Mouse (Mus musculus): Measurements from ENCODE around the gene Gm37240. TPM values are rescaled to one million over a fixed set of nuclear protein-coding genes. Genes with fewer than 3 reads are reported as not detected.

The Gm37240 gene
- polyA plus RNA-seq, 1 experiment: 0.91 TPM

- Histone ChIP-seq H3K9me3 (replicated peaks; ENCODE audit: control insufficient read depth, insufficient read depth, low read length, poor library complexity, severe bottlenecking) (no peaks in the 10 kb centered on the region), H3K36me3 (ENCODE audit: control insufficient read depth, insufficient read depth, low read length, poor library complexity, severe bottlenecking) (no peaks in the 10 kb centered on the region), H3K9ac (ENCODE audit: low read depth, poor library complexity, severe bottlenecking) (no peak overlapping the region), H3K4me3 (ENCODE audit: low read depth, low read length) (no peak overlapping the region), H3K27me3 (ENCODE audit: control insufficient read depth, insufficient read depth, low read length, poor library complexity, severe bottlenecking) (no peaks in the 10 kb centered on the region), H3K27ac (ENCODE audit: insufficient read depth, low read length) (no peak overlapping the region), H3K4me1 (ENCODE audit: control insufficient read depth, insufficient read depth, low read length) (no peaks in the 10 kb centered on the region)
- TF ChIP-seq POLR2A (IDR thresholded peaks at IDR 0.05; ENCODE audit: insufficient read depth, low read length) (no peak), EP300 (IDR thresholded peaks at IDR 0.05; ENCODE audit: insufficient read depth, low read depth, low read length) (no peak), CTCF (IDR thresholded peaks at IDR 0.05; ENCODE audit: low read depth, low read length) (no peak)
Measured at GRCm38 (mm10) chr3:85636716-85637447, 250.4 kb downstream of the Gm37240 start.

GRCm38 (mm10) chr3:85635591-85635990, 251.7 kb downstream of the Gm37240 start:
- H3K9ac ChIP-seq (ENCODE audit: low read depth, poor library complexity, severe bottlenecking): no peak overlapping the region
- H3K27me3 ChIP-seq (ENCODE audit: control insufficient read depth, insufficient read depth, low read length, poor library complexity, severe bottlenecking): no peaks in the 10 kb centered on the region
- no peak overlapping the region for H3K4me3 ChIP-seq (ENCODE audit: low read depth, low read length)
- no peaks in the 10 kb centered on the region for H3K9me3 ChIP-seq (replicated peaks; ENCODE audit: control insufficient read depth, insufficient read depth, low read length, poor library complexity, severe bottlenecking)
- no peaks in the 10 kb centered on the region for H3K36me3 ChIP-seq (ENCODE audit: control insufficient read depth, insufficient read depth, low read length, poor library complexity, severe bottlenecking)
- no peak overlapping the region for H3K27ac ChIP-seq (ENCODE audit: insufficient read depth, low read length)
- H3K4me1 ChIP-seq (ENCODE audit: control insufficient read depth, insufficient read depth, low read length): no peaks in the 10 kb centered on the region
- TF ChIP-seq EP300 (IDR thresholded peaks at IDR 0.05; ENCODE audit: insufficient read depth, low read depth, low read length): no peak
- TF ChIP-seq POLR2A (IDR thresholded peaks at IDR 0.05; ENCODE audit: insufficient read depth, low read length): no peak
- no peak for TF ChIP-seq CTCF (IDR thresholded peaks at IDR 0.05; ENCODE audit: low read depth, low read length)

GRCm38 (mm10) chr3:85635126-85635419, 252.2 kb downstream of the Gm37240 start:
- no peaks in the 10 kb centered on the region for H3K4me1 ChIP-seq (ENCODE audit: control insufficient read depth, insufficient read depth, low read length)
- no peak overlapping the region for H3K4me3 ChIP-seq (ENCODE audit: low read depth, low read length)
- H3K9ac ChIP-seq (ENCODE audit: low read depth, poor library complexity, severe bottlenecking): no peak overlapping the region
- H3K9me3 ChIP-seq (replicated peaks; ENCODE audit: control insufficient read depth, insufficient read depth, low read length, poor library complexity, severe bottlenecking): no peaks in the 10 kb centered on the region; the same call in 1 of the 2 replicates
- H3K36me3 ChIP-seq (ENCODE audit: control insufficient read depth, insufficient read depth, low read length, poor library complexity, severe bottlenecking): no peaks in the 10 kb centered on the region
- H3K27me3 ChIP-seq (ENCODE audit: control insufficient read depth, insufficient read depth, low read length, poor library complexity, severe bottlenecking): no peaks in the 10 kb centered on the region
- H3K27ac ChIP-seq (ENCODE audit: insufficient read depth, low read length): no peak overlapping the region
- TF ChIP-seq EP300 (IDR thresholded peaks at IDR 0.05; ENCODE audit: insufficient read depth, low read depth, low read length) (no peak), CTCF (IDR thresholded peaks at IDR 0.05; ENCODE audit: low read depth, low read length) (no peak), POLR2A (IDR thresholded peaks at IDR 0.05; ENCODE audit: insufficient read depth, low read length) (no peak)

- TF ChIP-seq CTCF (IDR thresholded peaks at IDR 0.05; ENCODE audit: low read depth, low read length) (no peak), POLR2A (IDR thresholded peaks at IDR 0.05; ENCODE audit: insufficient read depth, low read length) (no peak), EP300 (IDR thresholded peaks at IDR 0.05; ENCODE audit: insufficient read depth, low read depth, low read length) (no peak)
- Histone ChIP-seq H3K36me3 (ENCODE audit: control insufficient read depth, insufficient read depth, low read length, poor library complexity, severe bottlenecking) (no peaks in the 10 kb centered on the region), H3K27me3 (ENCODE audit: control insufficient read depth, insufficient read depth, low read length, poor library complexity, severe bottlenecking) (no peaks in the 10 kb centered on the region)
Measured at GRCm38 (mm10) chr3:85634389-85635125, 252.8 kb downstream of the Gm37240 start.

GRCm38 (mm10) chr3:85633733-85634132, 253.6 kb downstream of the Gm37240 start:
- Histone ChIP-seq H3K9me3 (replicated peaks; ENCODE audit: control insufficient read depth, insufficient read depth, low read length, poor library complexity, severe bottlenecking) (peaks cover 3% of the 10 kb centered on the region), H3K27ac (ENCODE audit: insufficient read depth, low read length) (no peak overlapping the region), H3K36me3 (ENCODE audit: control insufficient read depth, insufficient read depth, low read length, poor library complexity, severe bottlenecking) (no peaks in the 10 kb centered on the region), H3K4me3 (ENCODE audit: low read depth, low read length) (no peak overlapping the region), H3K9ac (ENCODE audit: low read depth, poor library complexity, severe bottlenecking) (no peak overlapping the region), H3K4me1 (ENCODE audit: control insufficient read depth, insufficient read depth, low read length) (no peaks in the 10 kb centered on the region), H3K27me3 (ENCODE audit: control insufficient read depth, insufficient read depth, low read length, poor library complexity, severe bottlenecking) (no peaks in the 10 kb centered on the region)
- TF ChIP-seq EP300 (IDR thresholded peaks at IDR 0.05; ENCODE audit: insufficient read depth, low read depth, low read length): no peak
- no peak for TF ChIP-seq POLR2A (IDR thresholded peaks at IDR 0.05; ENCODE audit: insufficient read depth, low read length)
- no peak for TF ChIP-seq CTCF (IDR thresholded peaks at IDR 0.05; ENCODE audit: low read depth, low read length)

More at GRCm38 (mm10) chr3:85634389-85635125, 252.8 kb downstream of the Gm37240 start:
- Histone ChIP-seq H3K27ac (ENCODE audit: insufficient read depth, low read length) (no peak overlapping the region), H3K9ac (ENCODE audit: low read depth, poor library complexity, severe bottlenecking) (no peak overlapping the region), H3K4me3 (ENCODE audit: low read depth, low read length) (no peak overlapping the region), H3K9me3 (replicated peaks; ENCODE audit: control insufficient read depth, insufficient read depth, low read length, poor library complexity, severe bottlenecking) (peaks cover 3% of the 10 kb centered on the region), H3K4me1 (ENCODE audit: control insufficient read depth, insufficient read depth, low read length) (no peaks in the 10 kb centered on the region)

Measured in ES-Bruce4 (cell line).